Mouse (Mus musculus): Measurements from ENCODE around the gene Rtn2.

DNA sequence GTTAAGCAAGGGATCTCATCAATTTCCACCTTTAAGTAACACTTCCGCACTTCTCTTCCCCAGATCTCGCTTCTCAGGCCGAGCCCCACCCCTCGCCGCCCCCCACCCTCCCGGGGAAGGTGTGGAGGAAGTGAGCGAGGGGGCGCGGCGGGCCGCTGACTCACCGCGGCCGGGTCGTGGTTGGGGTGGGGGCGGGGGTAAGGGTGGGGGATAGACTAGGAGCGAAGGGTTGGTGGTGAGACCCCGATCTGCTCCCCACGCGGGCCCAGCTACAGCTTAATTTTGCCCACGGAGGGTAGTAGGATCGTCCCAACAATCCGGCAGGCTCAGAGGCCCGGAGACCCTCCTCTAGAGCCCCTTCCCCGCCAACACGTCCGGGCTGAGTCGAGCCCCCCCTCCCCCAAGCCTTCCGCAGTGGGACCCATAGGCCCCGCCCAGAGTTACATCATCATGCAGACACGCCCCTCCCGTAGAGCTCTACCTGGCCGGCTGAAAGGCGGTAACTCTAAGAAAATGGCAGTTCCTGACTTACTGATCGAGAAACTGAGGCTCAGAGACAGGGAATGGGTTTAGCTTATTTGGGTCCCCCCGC, 10.2 kb upstream of the Rtn2 start:
- TF ChIP-seq POLR2A (IDR thresholded peaks at IDR 0.05; ENCODE audit: borderline replicate concordance, extremely low read depth, low read depth, low read length) (peak; percentile 35; the same call in 1 of the 2 replicates), CTCF (IDR thresholded peaks at IDR 0.05; ENCODE audit: insufficient read depth, low read length) (no peak)

Data from lung, adult 2 months (tissue).